In genomic region chr4:140750328-140750727, GRCm38 (mm10) we compare ENCODE assay signal across 8 mouse cellular contexts. TPM values are rescaled to one million over a fixed set of nuclear protein-coding genes. Genes with fewer than 3 reads are reported as not detected.
DNase-seq lines count a peak whose midpoint lies in the region; ATAC-seq and TF ChIP-seq lines count a peak whose summit lies in the region.

No protein-coding gene starts in this region.

- 6% methylated on average over 19 of the region's 19 CpGs for WGBS in midbrain, embryonic 11.5 days
- 14% methylated on average over 19 of the region's 19 CpGs for WGBS in stomach, postnatal 0 days

- intact Hi-C loops in heart, postnatal 10 days (cut with DNase I) = no loop called here

- peak overlapping the region; percentile 36; the same call in 1 of the 2 replicates for H3K9ac ChIP-seq in midbrain, embryonic 11.5 days (ENCODE audit: low read length)
- no peak overlapping the region; the same call in 1 of the 2 replicates for H3K9ac ChIP-seq in stomach, postnatal 0 days (ENCODE audit: low read length)

- H3K27me3 ChIP-seq in E14TG2a.4 (ENCODE audit: insufficient read depth, low read length) = peaks cover 14% of the 10 kb centered on the region
- H3K27me3 ChIP-seq in midbrain, embryonic 11.5 days (ENCODE audit: control insufficient read depth, insufficient read depth, low read length) = no peaks in the 10 kb centered on the region
- no peaks in the 10 kb centered on the region for H3K27me3 ChIP-seq in stomach, postnatal 0 days (ENCODE audit: control insufficient read depth, insufficient read depth, low read length)

- peak overlapping the region; percentile 46 for H3K4me2 ChIP-seq in midbrain, embryonic 11.5 days
- H3K4me2 ChIP-seq in stomach, postnatal 0 days (replicated peaks; ENCODE audit: low read depth) = no peak overlapping the region; the same call in 1 of the 2 replicates

- TF ChIP-seq CTCF in E14TG2a.4 (conservative IDR thresholded peaks at IDR 0.05; ENCODE audit: low read length) = 0 out of 2 replicates have a peak, but pooled peaks have one; percentile 12
- TF ChIP-seq CTCF in stomach, postnatal 0 days (IDR thresholded peaks at IDR 0.05; ENCODE audit: low read depth) = peak; percentile 38; the same call in 1 of the 2 replicates

- no peaks in the 10 kb centered on the region for H3K36me3 ChIP-seq in E14TG2a.4 (ENCODE audit: insufficient read depth, low read length)
- no peaks in the 10 kb centered on the region for H3K36me3 ChIP-seq in midbrain, embryonic 11.5 days (ENCODE audit: control insufficient read depth, insufficient read depth, low read length)
- H3K36me3 ChIP-seq in stomach, postnatal 0 days (ENCODE audit: control insufficient read depth, insufficient read depth, low read length) = no peaks in the 10 kb centered on the region

- TF ChIP-seq EP300 in stomach, postnatal 0 days (optimal IDR thresholded peaks at IDR 0.05) = no peak

- peaks cover 42% of the 10 kb centered on the region for H3K4me1 ChIP-seq in E14TG2a.4 (replicated peaks; ENCODE audit: low read depth, low read length)
- no peaks in the 10 kb centered on the region for H3K4me1 ChIP-seq in midbrain, embryonic 11.5 days (ENCODE audit: control insufficient read depth, insufficient read depth, low read length)
- H3K4me1 ChIP-seq in stomach, postnatal 0 days (replicated peaks; ENCODE audit: control insufficient read depth, insufficient read depth) = no peaks in the 10 kb centered on the region

- ATAC-seq in midbrain, embryonic 11.5 days (ENCODE audit: low FRiP score) = peak; percentile 33; the same call in 1 of the 2 replicates
- ATAC-seq in stomach, postnatal 0 days (ENCODE audit: low FRiP score, low TSS enrichment) = peak; percentile 43; the same call in 1 of the 2 replicates

- DNase-seq in cerebellum, adult 8-10 months = peak; percentile 5
- peak; percentile 38 to 39 for DNase-seq in heart, postnatal 10 days
- DNase-seq in kidney, postnatal 4 days = peak; percentile 62 to 75
- DNase-seq in midbrain, embryonic 11.5 days (ENCODE audit: low spot score, missing footprints) = peak; percentile 90
- peak; percentile 60 for DNase-seq in stomach, postnatal 0 days (ENCODE audit: low spot score)
- DNase-seq in left cerebral cortex, adult 8-10 months (ENCODE audit: low spot score in 2 of 2) = no peak
- no peak for DNase-seq in right cerebral cortex, postnatal 10 days (ENCODE audit: low spot score in 2 of 2)

- no peaks in the 10 kb centered on the region for H3K9me3 ChIP-seq in E14TG2a.4 (ENCODE audit: low read length)
- H3K9me3 ChIP-seq in midbrain, embryonic 11.5 days (ENCODE audit: control insufficient read depth, low read length) = no peaks in the 10 kb centered on the region
- H3K9me3 ChIP-seq in stomach, postnatal 0 days (ENCODE audit: control insufficient read depth, low read length) = no peaks in the 10 kb centered on the region

- no peak overlapping the region for H3K4me3 ChIP-seq in E14TG2a.4 (replicated peaks; ENCODE audit: low read length)
- H3K4me3 ChIP-seq in midbrain, embryonic 11.5 days (ENCODE audit: low read depth, low read length) = peak overlapping the region; percentile 14; the same call in 1 of the 2 replicates
- no peak overlapping the region for H3K4me3 ChIP-seq in stomach, postnatal 0 days (ENCODE audit: low read depth, low read length)

- H3K27ac ChIP-seq in midbrain, embryonic 11.5 days (ENCODE audit: low read depth, low read length) = no peak overlapping the region
- no peak overlapping the region for H3K27ac ChIP-seq in stomach, postnatal 0 days (replicated peaks)

RNA-seq across cellular contexts. Expression of gene Padi6, which starts 7.9 kb away (rescaled TPM):
- total RNA-seq in heart, postnatal 10 days (2021) = not detected
- 0.15 TPM in 1 of 2 replicates, not detected in the other for polyA plus RNA-seq in midbrain, embryonic 11.5 days (2014; fragmentation: Nextera tagmentation; extraction: Ambion mirVana)
- polyA plus RNA-seq in stomach, postnatal 0 days (2015; fragmentation: Nextera tagmentation; extraction: Ambion mirVana) = not detected in 2 replicates
- under 1 TPM in 3 of 4 experiments, not detected in 1; 0.18 to 0.80 (median 0.20) TPM for total RNA-seq in left cerebral cortex, adult 8-10 months (2022)

RNA-seq across cellular contexts. Expression of gene Padi4, which starts 23.7 kb away (rescaled TPM):
- total RNA-seq in heart, postnatal 10 days (2021) = under 1 TPM; 0.40 to 0.48 TPM
- polyA plus RNA-seq in midbrain, embryonic 11.5 days (2014; fragmentation: Nextera tagmentation; extraction: Ambion mirVana) = 0.26 and 0.27 TPM in 2 replicates
- 0.23 and 0.27 TPM in 2 replicates for polyA plus RNA-seq in stomach, postnatal 0 days (2015; fragmentation: Nextera tagmentation; extraction: Ambion mirVana)
- 1 to 10 TPM in 1 of 4 experiments, not detected in 3; 1.6 TPM for total RNA-seq in left cerebral cortex, adult 8-10 months (2022)

RNA-seq across cellular contexts. Expression of gene Rcc2, which starts 50.0 kb away (rescaled TPM):
- 10 to 100 TPM; 31.8 to 36.0 TPM for total RNA-seq in heart, postnatal 10 days (2021)
- 54.1 and 70.1 TPM in 2 replicates for polyA plus RNA-seq in midbrain, embryonic 11.5 days (2014; fragmentation: Nextera tagmentation; extraction: Ambion mirVana)
- 18.9 and 20.4 TPM in 2 replicates for polyA plus RNA-seq in stomach, postnatal 0 days (2015; fragmentation: Nextera tagmentation; extraction: Ambion mirVana)
- 10 to 100 TPM; 82.4 to 85.0 (median 84.4) TPM for total RNA-seq in left cerebral cortex, adult 8-10 months (2022)

Comparison
In these comparisons a context has a peak if more than half of its experiments do, and no peak if none do; other contexts are left out.
1. DNase-seq: peak in cerebellum, adult 8-10 months (single experiment), heart, postnatal 10 days (2 of 2), kidney, postnatal 4 days (2 of 2), midbrain, embryonic 11.5 days (single experiment) and stomach, postnatal 0 days (single experiment); none in left cerebral cortex, adult 8-10 months (0 of 2) and right cerebral cortex, postnatal 10 days (0 of 2).